Mouse (Mus musculus) ES-E14 (cell line): ENCODE results near the gene Kcnk2.

Source experiments
- CHD2 ChIP-seq: IDR thresholded peaks from 2 replicates; pipeline ENCODE4 v1.6.1; 2014; ENCODE audit warnings: mild to moderate bottlenecking, low read depth, low read length, inconsistent platforms
- HCFC1 ChIP-seq: IDR thresholded peaks from 2 replicates; pipeline ENCODE4 v1.6.1; 2012; ENCODE audit warnings: low read length, inconsistent platforms, borderline replicate concordance; ENCODE audit not compliant: insufficient read depth
- MAFK ChIP-seq: IDR thresholded peaks from 2 replicates; pipeline ENCODE4 v1.6.1; 2014; ENCODE audit warnings: mild to moderate bottlenecking, low read depth, low read length, inconsistent platforms; ENCODE audit not compliant: insufficient read depth
- ZC3H11A ChIP-seq: IDR thresholded peaks from 2 replicates; pipeline ENCODE4 v1.6.1; 2012; ENCODE audit warnings: low read depth, mild to moderate bottlenecking, inconsistent platforms, low read length, borderline replicate concordance
- ZNF384 ChIP-seq: IDR thresholded peaks from 2 replicates; pipeline ENCODE4 v1.6.1; 2012; ENCODE audit warnings: low read depth, low read length, inconsistent platforms

DNA sequence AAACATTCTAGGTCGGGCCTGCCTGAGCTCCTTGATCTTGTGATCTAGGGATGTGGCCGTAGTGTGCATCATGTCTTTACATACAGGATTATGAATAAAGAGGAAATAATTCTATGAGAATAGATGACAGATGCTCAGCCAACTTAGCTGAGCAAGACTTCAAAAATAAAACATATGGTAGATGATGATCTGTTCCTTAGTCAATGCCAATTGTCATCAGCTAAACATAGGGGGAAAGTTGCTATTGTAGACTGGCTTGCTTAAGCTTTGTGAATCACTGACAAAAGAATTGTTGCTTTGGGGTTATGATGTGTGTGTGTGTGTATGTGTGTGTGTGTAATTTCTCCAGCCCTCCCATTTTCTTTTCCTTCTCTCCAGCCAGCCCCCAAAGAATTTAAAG is 129.8 kb downstream of the Kcnk2 start:
- TF ChIP-seq MAFK (no peak), ZNF384 (no peak), ZC3H11A (no peak), HCFC1 (no peak), CHD2 (no peak)
